Mouse (Mus musculus) cerebellum, postnatal 36 days (tissue): ENCODE measurements at regions not wholly inside any gene's neighbourhood (a gene's known extent, or its start where the extent isn't known, plus 50 kb on each side); places are given as distances from the start of the nearest gene placed in this dataset.

ENCODE experiments used
- DNase-seq, 2 experiments: peaks; one replicate each; pipeline ENCODE4 v3.0.0; 2021 to 2022; ENCODE audit warnings: mixed read lengths in 2 of 2

DNA sequence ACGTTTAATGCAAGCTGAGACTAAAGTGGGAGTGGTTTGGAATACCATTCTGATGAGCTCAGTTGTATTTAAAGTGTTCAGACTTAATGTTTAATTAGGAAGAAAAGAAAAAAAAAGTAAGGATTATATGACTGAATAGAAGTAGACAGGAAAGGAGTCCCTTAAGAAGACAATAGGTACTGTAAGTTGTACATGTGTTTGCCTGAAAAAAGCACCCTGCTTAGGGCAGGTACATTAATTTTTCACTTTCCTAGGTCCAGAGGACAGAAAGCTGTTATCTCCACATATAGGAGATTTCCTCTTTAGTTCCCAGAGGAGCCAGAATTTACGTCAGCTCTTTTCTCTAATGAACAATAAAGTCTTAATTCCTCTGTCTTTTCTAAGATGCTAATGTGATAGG is 58.5 kb downstream of the Olfr987 start:
- no peak for DNase-seq

DNA sequence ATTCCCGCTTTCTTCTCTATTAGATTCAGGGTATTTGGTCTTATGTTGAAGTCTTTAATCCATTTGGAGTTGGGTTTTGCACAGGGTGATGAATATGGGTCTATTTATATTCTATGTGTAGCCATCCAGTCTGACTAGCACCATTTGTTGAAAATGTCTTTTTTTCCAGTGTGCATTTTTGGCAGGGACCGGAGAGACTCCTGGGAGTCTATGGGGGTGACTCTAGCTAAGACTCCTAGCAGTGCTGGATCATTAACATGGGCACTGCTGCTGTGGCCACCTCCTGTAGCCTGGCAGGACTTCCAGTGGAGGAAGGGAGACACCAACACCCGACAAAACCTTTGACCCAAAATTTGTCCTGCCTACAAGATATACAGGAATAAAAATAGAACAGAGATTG is 61.0 kb downstream of the Olfr987 start:
- no peak for DNase-seq

DNA sequence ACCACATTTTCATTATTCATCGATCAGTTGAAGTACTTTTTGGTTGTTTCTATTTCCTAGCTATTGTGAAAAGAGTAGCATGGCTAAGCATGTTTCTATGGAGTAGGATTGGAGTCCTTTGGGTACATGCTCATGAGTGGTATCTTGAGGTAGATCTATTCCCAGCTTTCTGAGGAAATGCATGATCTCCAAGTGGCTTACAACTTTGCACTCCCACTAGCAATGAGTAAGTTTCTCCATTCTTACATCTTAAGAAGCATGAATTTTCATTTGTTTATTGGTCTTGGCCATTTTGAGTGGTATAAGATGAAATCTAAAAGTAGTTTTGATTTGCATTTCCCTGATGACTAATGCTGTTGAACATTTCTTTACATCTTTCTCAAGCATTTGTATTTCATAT is 61.7 kb downstream of the Olfr987 start:
- no peak for DNase-seq

DNA sequence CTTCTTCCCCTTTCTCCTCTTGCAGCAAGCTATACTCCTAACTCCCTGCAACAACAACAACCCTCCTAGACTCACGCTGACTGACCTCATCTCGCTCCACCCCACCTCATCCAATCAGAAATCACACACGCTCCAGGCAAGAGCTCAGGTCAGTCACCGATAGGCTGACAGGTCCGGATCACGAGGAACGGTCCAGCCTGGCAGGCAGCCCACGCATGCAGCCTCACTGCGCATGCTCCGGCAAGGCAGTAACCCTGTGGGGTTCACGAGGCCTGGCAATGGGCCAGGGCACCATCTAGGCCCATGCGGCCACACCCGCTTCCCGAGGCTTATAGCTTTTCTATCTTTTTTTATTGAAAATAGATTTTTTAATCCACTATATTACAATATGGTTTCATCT is 69.8 kb upstream of the Lrrc55 start:
- peak in 1 of 2 experiments; percentile 12 for DNase-seq

DNA sequence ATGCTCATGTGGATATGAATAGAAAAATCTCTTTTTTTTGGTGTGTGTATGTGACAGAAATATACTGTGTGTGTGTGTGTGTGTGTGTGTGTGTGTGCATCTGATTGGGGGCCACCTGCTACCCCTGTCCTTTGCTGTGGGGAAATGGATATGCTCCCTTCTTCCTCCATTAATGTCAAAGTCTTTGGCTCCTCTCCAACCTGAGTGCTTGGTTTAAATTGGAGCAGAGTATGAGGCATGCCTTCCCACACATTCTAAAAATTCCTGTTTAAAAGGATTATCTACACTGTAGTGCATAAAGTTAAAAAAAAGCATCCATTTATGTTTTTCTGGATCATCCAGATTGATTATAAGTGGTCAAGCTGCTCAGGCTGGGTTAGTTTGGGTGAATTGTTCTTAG is 68.7 kb upstream of the Lrrc55 start:
- no peak for DNase-seq

DNA sequence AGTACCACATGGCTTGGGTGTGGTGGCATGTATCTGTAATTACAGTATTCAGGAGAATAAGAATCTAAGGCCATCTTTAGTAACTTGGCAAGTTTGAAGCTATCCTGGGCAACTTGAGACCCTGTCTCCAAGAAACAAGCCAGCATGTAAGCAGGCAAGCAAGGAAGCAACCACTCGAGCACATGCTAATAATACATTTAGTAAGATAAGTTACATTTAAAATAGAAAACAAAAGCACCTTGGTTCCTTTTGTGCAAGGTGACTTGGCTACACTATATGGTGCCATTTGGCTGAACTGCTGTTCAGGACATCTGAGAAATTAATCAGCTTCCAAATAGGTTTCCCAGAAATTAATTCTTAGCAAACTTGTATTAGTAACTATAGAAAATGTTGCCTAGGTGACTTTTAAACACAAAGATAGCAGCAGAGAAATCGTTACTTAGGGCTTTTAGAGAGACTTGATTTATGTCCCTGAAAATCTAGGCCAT is 68.1 kb upstream of the Lrrc55 start:
- DNase-seq: no peak

DNA sequence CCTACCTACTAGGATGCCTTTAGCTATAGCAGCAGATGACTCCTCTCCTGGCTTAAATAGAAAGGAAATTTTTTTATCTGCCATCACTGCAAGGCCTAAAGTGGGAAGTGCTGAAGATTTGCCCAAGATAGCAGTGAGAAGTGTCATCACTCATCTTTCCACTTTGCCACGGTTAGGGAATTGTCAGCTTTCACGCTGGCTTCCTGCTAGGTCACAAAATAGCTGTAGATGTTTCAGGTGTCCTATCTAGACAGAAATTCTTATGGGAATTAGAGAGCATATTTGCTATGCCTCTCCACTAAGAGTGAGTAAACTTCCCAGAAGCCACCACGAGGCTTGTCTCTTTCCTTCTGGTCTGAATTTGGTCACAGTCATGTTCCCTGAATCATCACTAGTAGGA is 60.4 kb upstream of the Lrrc55 start:
- no peak for DNase-seq

DNA sequence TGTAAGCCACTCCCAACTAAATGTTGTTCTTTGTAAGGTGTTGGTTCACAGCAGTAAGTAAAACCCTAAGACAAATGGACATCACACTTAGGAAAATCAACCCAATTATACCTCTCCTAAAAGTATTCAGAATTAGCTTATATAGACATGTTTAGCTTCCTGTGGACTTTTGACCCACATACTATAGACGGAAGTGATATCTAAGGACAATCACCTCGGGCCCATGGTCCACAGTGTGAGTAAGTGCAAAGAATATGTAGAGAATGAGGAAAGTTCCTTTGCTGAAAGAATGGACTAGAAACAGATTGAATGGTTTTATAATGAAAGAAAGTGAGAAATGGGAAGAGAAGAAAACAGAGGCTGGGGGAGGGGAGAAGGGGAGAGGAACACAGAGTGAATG is 58.6 kb upstream of the Lrrc55 start:
- DNase-seq: no peak

DNA sequence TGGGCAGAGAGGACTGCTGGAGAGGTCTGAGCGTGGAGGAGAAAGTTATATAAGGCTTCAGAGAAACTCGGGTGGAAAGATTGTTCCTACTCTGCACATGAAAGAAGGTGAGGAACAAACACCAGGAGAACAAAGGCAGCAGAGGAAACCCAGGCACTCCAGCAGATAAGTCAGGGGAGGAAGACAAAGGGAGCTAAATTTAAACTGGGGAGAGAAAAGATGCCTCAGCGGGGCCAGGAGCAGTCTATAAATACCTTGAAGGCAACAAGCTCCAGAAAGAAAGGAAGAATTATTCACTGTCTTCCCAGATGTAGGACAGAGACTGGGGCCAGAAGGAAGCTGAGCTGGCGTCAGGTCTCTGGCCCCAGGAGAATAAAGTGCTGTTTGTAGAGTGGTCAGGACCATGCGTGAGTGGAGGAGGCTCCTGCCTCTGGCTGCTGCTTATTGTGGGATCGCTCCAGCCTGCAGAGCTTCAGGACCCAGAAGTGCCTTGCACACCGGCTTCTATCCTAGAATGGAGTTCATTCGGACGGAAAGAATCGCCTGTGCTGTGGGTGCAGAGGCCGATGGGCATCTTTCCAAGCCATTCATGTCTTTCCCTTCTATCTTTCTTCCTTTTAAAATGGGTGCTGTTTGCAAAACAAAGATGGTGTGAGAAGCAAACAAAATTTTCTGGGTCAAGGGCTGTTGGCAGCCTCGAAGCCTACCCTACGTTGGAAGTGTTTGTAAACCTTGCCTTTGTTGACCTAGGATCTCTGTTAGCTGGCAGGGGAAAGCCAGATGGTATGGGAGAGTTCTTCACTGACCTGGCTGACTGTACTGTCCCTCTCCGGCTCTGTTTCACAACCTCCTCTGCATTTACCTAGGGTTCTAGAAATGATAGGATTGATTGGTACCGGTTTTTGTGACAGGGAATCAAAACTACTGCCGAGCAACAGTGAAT is 55.6 kb upstream of the Lrrc55 start:
- DNase-seq: no peak

DNA sequence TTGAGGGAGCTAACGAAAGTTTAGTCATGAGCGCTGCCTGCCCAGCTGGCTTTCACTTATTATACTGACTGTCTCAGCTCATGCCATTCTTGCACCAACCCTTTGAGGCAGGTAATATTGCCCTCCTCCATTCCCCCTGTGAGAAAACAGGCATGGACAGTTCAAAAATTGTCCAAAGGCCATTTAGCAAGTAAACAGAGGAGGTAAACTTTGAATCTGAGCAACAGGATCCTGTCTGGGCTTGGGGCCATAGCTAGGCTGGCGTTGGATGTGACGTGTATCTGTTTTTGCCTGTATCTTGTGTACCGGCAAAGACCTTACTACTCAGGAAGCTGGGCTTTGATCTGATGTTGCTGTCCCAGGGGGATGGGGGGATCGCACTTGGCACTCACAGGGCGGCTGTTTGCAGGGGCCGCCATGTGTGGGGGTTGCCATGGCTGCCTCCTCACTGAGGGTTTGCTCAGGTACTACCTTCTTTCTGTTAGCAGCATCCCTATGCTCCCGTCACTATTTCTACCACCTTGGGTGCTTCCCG is 53.1 kb upstream of the Lrrc55 start:
- no peak for DNase-seq
